Mouse (Mus musculus): Measurements from ENCODE around the gene Fn3k. TPM values are rescaled to one million over a fixed set of nuclear protein-coding genes. Genes with fewer than 3 reads are reported as not detected.

Gene Fn3k
- 0.44 and 0.46 TPM in 2 replicates for total RNA-seq (2017)

- peak; percentile 96 for ATAC-seq (replicated peaks; ENCODE audit: low read depth, poor library complexity, severe bottlenecking)
These were observed at the start of gene Fn3k for GRCm38 (mm10) chr11:121434156-121435155. Gene Fn3k (plus strand): TSS chr11:121434913.

- peak; percentile 87 for ATAC-seq (replicated peaks; ENCODE audit: low read depth, poor library complexity, severe bottlenecking)
These were observed 46.8 kb upstream of the Fn3k start, which contains the start of gene Rab40b for GRCm38 (mm10) chr11:121387750-121388553. Gene Rab40b (minus strand): TSS chr11:121388251.

- ATAC-seq (replicated peaks; ENCODE audit: low read depth, poor library complexity, severe bottlenecking): peak; percentile 10; the same call in 1 of the 2 replicates
These were observed 46.2 kb upstream of the Fn3k start for GRCm38 (mm10) chr11:121388554-121388945.

GRCm38 (mm10) chr11:121390793-121391192 lies 43.9 kb upstream of the Fn3k start:
- no peak; the same call in 1 of the 2 replicates for ATAC-seq (replicated peaks; ENCODE audit: low read depth, poor library complexity, severe bottlenecking)

GRCm38 (mm10) chr11:121392405-121392804 lies 42.3 kb upstream of the Fn3k start:
- no peak for ATAC-seq (replicated peaks; ENCODE audit: low read depth, poor library complexity, severe bottlenecking)

GRCm38 (mm10) chr11:121407366-121408155 lies 27.2 kb upstream of the Fn3k start:
- ATAC-seq (replicated peaks; ENCODE audit: low read depth, poor library complexity, severe bottlenecking): no peak

- no peak for ATAC-seq (replicated peaks; ENCODE audit: low read depth, poor library complexity, severe bottlenecking)
These were observed 20.0 kb upstream of the Fn3k start for GRCm38 (mm10) chr11:121414762-121415161.

GRCm38 (mm10) chr11:121415351-121415750 lies 19.4 kb upstream of the Fn3k start:
- no peak for ATAC-seq (replicated peaks; ENCODE audit: low read depth, poor library complexity, severe bottlenecking)

- no peak for ATAC-seq (replicated peaks; ENCODE audit: low read depth, poor library complexity, severe bottlenecking)
These were observed 16.7 kb upstream of the Fn3k start for GRCm38 (mm10) chr11:121417971-121418370.

GRCm38 (mm10) chr11:121418932-121419331 lies 15.8 kb upstream of the Fn3k start:
- ATAC-seq (replicated peaks; ENCODE audit: low read depth, poor library complexity, severe bottlenecking): no peak

GRCm38 (mm10) chr11:121420379-121420778 lies 14.3 kb upstream of the Fn3k start:
- no peak for ATAC-seq (replicated peaks; ENCODE audit: low read depth, poor library complexity, severe bottlenecking)

GRCm38 (mm10) chr11:121420830-121421552 lies 13.7 kb upstream of the Fn3k start, which contains the start of gene Fn3krp:
Gene Fn3krp (plus strand): TSS chr11:121421401.
- ATAC-seq (replicated peaks; ENCODE audit: low read depth, poor library complexity, severe bottlenecking): peak; percentile 97

- peak; percentile 52 for ATAC-seq (replicated peaks; ENCODE audit: low read depth, poor library complexity, severe bottlenecking)
These were observed 13.1 kb upstream of the Fn3k start for GRCm38 (mm10) chr11:121421553-121422173.

- no peak for ATAC-seq (replicated peaks; ENCODE audit: low read depth, poor library complexity, severe bottlenecking)
These were observed 1.3 kb upstream of the Fn3k start for GRCm38 (mm10) chr11:121433397-121433796.

GRCm38 (mm10) chr11:121437236-121437635 lies 2.5 kb downstream of the Fn3k start:
- ATAC-seq (replicated peaks; ENCODE audit: low read depth, poor library complexity, severe bottlenecking): no peak

GRCm38 (mm10) chr11:121439686-121440292 lies 5.1 kb downstream of the Fn3k start:
- ATAC-seq (replicated peaks; ENCODE audit: low read depth, poor library complexity, severe bottlenecking): no peak

GRCm38 (mm10) chr11:121441653-121442052 lies 6.9 kb downstream of the Fn3k start:
- no peak for ATAC-seq (replicated peaks; ENCODE audit: low read depth, poor library complexity, severe bottlenecking)

GRCm38 (mm10) chr11:121442076-121442475 lies 7.4 kb downstream of the Fn3k start:
- no peak for ATAC-seq (replicated peaks; ENCODE audit: low read depth, poor library complexity, severe bottlenecking)
